Mouse (Mus musculus) midbrain, embryonic 11.5 days (tissue): ENCODE measurements around the gene Pml. TPM values are rescaled to one million over a fixed set of nuclear protein-coding genes. Genes with fewer than 3 reads are reported as not detected.

Experiments used
- ATAC-seq: fragments of 200-750 bp; cut with Nextera tagmentation; 2 replicates; pipeline ENCODE4 v1.8.0; 2017; ENCODE audit warnings: moderate TSS enrichment, moderate library complexity; ENCODE audit not compliant: low FRiP score
- DNase-seq: peaks from one replicate; pipeline ENCODE4 v3.0.0; 2015; ENCODE audit warnings: low spot score; ENCODE audit errors: missing footprints
- H3K27ac ChIP-seq: fragments of 300-500 bp; sonication (generic); 2 replicates; pipeline ENCODE4 v1.5.1; 2014; ENCODE audit warnings: low read depth, low read length
- H3K27me3 ChIP-seq: fragments of 300-500 bp; sonication (generic); 2 replicates; pipeline ENCODE4 v1.6.1; 2014; ENCODE audit warnings: mild to moderate bottlenecking, low read length, moderate library complexity, mixed read lengths; ENCODE audit not compliant: control insufficient read depth, insufficient read depth
- H3K36me3 ChIP-seq: fragments of 300-500 bp; sonication (generic); 2 replicates; pipeline ENCODE4 v1.6.1; 2014; ENCODE audit warnings: mild to moderate bottlenecking, low read length, moderate library complexity, mixed read lengths; ENCODE audit not compliant: control insufficient read depth, insufficient read depth
- H3K4me1 ChIP-seq: fragments of 300-500 bp; sonication (generic); 2 replicates; pipeline ENCODE4 v1.6.1; 2014; ENCODE audit warnings: low read length; ENCODE audit not compliant: control insufficient read depth, insufficient read depth
- H3K4me2 ChIP-seq: fragments of 300-500 bp; sonication (generic); 2 replicates; pipeline ENCODE4 v1.6.1; 2014; ENCODE audit warnings: mild to moderate bottlenecking, moderate library complexity
- H3K4me3 ChIP-seq: fragments of 300-500 bp; sonication (generic); 2 replicates; pipeline ENCODE4 v1.5.1; 2014; ENCODE audit warnings: low read depth, low read length
- H3K9ac ChIP-seq: fragments of 300-500 bp; sonication (generic); 2 replicates; pipeline ENCODE4 v1.6.1; 2014; ENCODE audit warnings: low read length
- H3K9me3 ChIP-seq: fragments of 300-500 bp; sonication (generic); 2 replicates; pipeline ENCODE4 v1.6.1; 2016; ENCODE audit warnings: low read length; ENCODE audit not compliant: control insufficient read depth
- WGBS: fragments of 180-500 bp; shearing (Covaris S2); extraction: QIAGEN DNeasy Blood & Tissue Kit; methylation state at CpG from one replicate; pipeline ENCODE4 v1.1.7; 2014; 5-methylcytosine and 5-hydroxymethylcytosine counted together
- polyA plus RNA-seq: library from polyadenylated mRNA; unstranded; fragments of >200 nt; fragmentation: Nextera tagmentation; extraction: Ambion mirVana; gene quantifications from 2 replicates; pipeline ENCODE4 v1.2.1, GENCODE M21; 2014

Gene Pml
- polyA plus RNA-seq, 1 experiment from 2014 or later = 10.1 TPM

DNA sequence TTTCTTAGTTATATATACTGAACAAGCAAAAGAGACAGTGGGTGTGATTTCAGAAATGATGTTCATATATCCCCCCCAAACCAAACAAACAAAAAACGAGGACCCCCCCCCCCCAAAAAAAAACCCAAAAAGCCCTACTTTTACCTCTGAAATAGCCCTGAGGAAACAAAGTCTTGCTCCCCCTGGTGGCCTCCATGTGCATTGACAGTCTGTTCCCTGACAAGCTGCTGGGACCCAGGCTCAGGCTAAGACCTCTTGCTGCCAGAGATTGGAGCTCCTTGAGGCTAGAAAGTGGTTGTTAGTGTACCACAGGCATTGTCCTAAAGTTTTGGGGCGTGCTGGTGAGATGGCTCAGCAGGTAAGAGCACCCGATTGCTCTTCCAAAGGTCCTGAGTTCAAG is 32.0 kb upstream of the Pml start:
- Histone ChIP-seq H3K4me2 (no peak overlapping the region), H3K4me3 (no peak overlapping the region), H3K9me3 (no peaks in the 10 kb centered on the region), H3K36me3 (no peaks in the 10 kb centered on the region), H3K27me3 (no peaks in the 10 kb centered on the region), H3K27ac (no peak overlapping the region), H3K4me1 (no peaks in the 10 kb centered on the region), H3K9ac (no peak overlapping the region)
- 52% methylated on average over 3 of the region's 3 CpGs for WGBS
- DNase-seq = no peak
- ATAC-seq = no peak

DNA sequence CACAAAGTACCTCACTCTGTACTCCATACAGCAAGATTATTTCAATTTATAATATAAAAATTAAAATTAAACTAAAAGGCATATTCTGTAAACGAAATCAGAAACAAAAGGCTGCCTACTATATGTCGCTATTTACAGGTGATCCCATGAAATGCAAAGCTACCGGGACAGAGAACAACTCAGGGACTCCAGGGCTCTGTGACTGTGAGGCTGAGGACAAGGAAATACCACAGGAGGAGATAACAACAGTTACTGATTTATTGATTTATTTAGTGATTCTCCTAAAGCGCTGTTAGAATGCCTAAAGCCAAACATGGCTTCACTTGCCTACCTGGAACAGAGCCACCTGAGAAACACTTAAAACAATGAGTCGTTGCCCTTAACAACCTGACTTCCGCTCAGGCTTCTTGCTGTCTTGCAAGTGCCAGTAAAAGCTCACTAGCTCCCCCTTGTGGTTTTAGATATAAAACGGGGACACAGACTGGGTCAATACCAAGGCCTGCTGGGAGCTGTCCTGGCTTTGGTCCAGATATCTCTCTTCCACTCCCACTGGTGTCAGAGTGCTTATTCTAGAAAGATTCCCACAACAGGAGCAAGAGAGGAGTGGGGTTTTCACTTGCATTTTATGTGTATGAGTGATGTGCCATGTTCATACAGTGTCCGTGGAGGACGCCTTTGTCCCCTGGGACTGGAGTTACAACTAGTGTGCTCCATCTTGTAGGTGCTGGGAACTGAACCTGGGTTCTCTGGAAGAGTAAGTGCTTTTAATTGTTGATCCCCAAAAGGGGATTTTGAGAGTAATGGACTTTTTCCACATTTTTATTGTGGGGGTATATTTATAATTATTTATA is 30.9 kb upstream of the Pml start:
- no peak overlapping the region; the same call in 1 of the 2 replicates for H3K4me2 ChIP-seq

DNA sequence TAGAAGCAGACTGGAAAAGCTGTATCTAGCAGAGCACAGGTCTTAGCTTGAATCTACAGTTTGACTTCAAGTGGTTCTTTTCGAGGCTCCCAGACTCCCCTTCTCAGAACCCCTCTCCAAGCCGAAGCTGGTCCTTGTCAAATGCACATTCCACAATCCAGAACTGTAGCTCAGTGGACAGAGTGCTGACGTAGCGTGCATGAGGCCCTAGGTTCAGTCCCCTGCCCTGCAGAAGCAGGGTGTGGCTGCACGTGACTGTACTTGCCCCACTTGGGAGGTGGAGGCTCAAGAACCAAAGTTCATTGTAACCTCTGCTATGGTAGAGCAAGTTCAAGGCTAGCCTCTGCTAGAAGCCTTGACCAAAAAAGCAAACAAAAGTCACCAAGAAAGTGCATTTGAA is 30.2 kb upstream of the Pml start:
- H3K36me3 ChIP-seq = no peaks in the 10 kb centered on the region
- no peak overlapping the region for H3K4me3 ChIP-seq
- no peaks in the 10 kb centered on the region for H3K4me1 ChIP-seq
- 64% methylated on average over 5 of the region's 5 CpGs for WGBS
- no peak for DNase-seq
- H3K4me2 ChIP-seq = no peak overlapping the region
- no peak overlapping the region for H3K27ac ChIP-seq
- ATAC-seq = no peak
- H3K9me3 ChIP-seq = no peaks in the 10 kb centered on the region
- H3K27me3 ChIP-seq = no peaks in the 10 kb centered on the region
- H3K9ac ChIP-seq = no peak overlapping the region

More for the DNA sequence above, 30.9 kb upstream of the Pml start:
- DNase-seq (peak; percentile 96), ATAC-seq (peak; percentile 73)
- Histone ChIP-seq H3K9me3 (no peaks in the 10 kb centered on the region), H3K27me3 (no peaks in the 10 kb centered on the region), H3K4me3 (no peak overlapping the region), H3K9ac (no peak overlapping the region), H3K27ac (no peak overlapping the region), H3K36me3 (no peaks in the 10 kb centered on the region), H3K4me1 (no peaks in the 10 kb centered on the region)
- whole genome bisulfite sequencing = 40% methylated on average over 9 of the region's 9 CpGs

DNA sequence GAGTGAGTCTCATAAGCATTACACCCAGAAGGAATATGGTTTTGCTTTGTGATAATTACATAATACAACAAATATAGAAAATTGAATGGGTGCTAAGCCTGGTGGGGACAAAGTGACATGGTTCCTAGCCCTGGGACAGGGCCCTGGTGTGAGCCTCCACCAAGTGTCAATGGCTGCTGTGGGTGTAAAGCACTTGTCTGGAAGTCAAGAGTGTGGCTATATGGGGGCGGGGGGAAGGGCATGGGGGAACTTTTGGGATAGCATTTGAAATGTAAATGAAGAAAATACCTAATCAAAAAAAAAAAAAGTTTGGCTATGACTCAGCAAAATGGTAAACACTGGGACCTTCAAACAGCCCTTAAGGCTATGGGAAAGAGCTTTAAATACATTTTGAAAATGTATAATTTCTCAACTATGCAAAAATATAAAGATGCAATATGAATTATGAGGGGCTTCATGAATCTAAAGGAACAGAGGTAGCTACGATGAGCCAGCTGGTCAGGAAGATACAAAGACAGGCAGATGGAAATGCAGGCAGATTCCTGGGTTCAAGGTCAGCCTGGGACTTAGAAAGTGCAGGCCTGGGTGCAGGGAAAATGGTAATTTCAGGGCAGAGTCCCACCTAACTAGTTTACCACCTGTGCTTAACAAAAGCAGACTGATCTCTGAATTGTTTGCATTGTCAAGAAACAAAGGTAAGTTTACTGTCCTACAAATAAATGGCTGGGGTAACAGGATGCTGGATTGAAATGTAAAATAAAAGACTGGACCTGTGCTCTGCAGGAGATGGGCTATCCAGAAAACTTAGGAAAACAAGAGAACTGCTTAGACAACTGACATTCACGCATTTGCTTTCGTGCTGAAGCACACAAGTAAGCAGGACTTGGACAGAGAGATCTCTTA is 29.5 kb upstream of the Pml start:
- no peak overlapping the region for H3K9ac ChIP-seq
- ATAC-seq (no peak), DNase-seq (no peak)
- H3K4me2 ChIP-seq = no peak overlapping the region
- no peaks in the 10 kb centered on the region for H3K4me1 ChIP-seq
- H3K9me3 ChIP-seq = no peaks in the 10 kb centered on the region
- no peak overlapping the region for H3K27ac ChIP-seq
- H3K36me3 ChIP-seq = no peaks in the 10 kb centered on the region
- H3K4me3 ChIP-seq = no peak overlapping the region
- 55% methylated on average over 4 of the region's 4 CpGs for WGBS
- H3K27me3 ChIP-seq = no peaks in the 10 kb centered on the region

DNA sequence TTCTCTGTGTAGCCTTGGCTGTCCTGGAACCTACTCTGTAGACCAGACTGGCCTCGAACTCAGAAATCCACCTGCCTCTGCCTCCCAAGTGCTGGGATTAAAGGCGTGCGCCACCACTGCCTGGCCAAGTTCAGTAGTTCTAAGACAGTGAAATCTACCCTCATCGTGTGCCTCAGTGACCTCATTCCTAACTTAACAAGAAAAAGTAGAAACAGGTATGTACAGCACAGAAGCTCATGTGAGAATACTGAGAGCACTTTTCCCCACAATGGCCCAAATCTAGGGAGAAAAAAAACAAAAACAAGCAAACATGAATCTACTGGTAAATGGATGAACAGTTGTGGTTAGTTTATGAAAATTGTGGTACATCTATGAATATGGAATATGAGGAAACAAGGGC is 28.7 kb upstream of the Pml start:
- Histone ChIP-seq H3K4me1 (no peaks in the 10 kb centered on the region), H3K27me3 (no peaks in the 10 kb centered on the region), H3K9ac (no peak overlapping the region), H3K9me3 (no peaks in the 10 kb centered on the region), H3K36me3 (no peaks in the 10 kb centered on the region), H3K27ac (no peak overlapping the region), H3K4me2 (no peak overlapping the region), H3K4me3 (no peak overlapping the region)
- DNase-seq (no peak), ATAC-seq (no peak)
- WGBS = 94% methylated on average over 4 of the region's 4 CpGs

DNA sequence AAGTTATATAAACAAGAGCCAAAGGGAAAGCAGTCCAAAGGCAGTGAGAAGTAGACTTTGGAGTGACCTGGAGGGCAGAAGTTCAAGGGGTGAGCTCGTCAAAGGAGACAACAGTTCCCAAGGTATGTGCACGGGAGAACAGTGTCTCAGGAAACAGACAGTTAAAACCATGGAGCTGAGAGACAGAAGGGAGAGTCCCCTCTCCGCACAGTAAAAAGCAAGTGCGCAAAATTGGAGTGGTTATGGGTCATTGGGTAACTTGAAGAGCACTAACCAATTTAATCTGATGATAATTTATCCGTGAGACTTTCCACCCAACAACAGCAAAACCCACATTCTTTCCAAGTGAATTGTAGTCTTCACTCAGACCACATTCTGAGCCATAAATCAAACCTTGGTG is 26.8 kb upstream of the Pml start:
- 69% methylated on average over 5 of the region's 5 CpGs for WGBS
- DNase-seq (no peak), ATAC-seq (no peak)
- no peak overlapping the region for H3K9ac ChIP-seq
- H3K27me3 ChIP-seq = no peaks in the 10 kb centered on the region
- no peaks in the 10 kb centered on the region for H3K9me3 ChIP-seq
- H3K4me2 ChIP-seq = no peak overlapping the region
- H3K4me1 ChIP-seq = no peaks in the 10 kb centered on the region
- no peak overlapping the region for H3K27ac ChIP-seq
- no peak overlapping the region for H3K4me3 ChIP-seq
- no peaks in the 10 kb centered on the region for H3K36me3 ChIP-seq

DNA sequence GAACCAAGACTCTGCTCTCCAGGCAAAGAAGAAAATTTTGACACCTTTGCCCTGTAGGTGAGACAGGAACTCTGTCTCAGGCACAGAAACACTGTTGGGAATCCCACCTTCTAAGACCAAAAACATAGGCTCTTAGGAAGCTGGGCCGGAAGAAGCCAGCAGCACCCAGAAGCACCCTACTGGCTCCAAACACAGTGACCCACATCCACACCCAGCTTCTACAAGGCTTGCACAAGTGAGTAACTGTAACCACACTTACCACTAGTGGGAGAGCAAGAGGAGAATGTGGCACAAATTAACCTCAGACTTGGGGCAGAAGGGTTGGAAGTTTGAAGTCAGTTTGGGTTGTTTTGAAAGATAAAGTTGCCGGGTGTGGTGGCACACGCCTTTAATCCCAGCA is 26.2 kb upstream of the Pml start:
- H3K36me3 ChIP-seq = no peaks in the 10 kb centered on the region
- no peaks in the 10 kb centered on the region for H3K9me3 ChIP-seq
- no peak overlapping the region; the same call in 1 of the 2 replicates for H3K27ac ChIP-seq
- 84% methylated on average over 3 of the region's 3 CpGs for WGBS
- no peaks in the 10 kb centered on the region for H3K27me3 ChIP-seq
- H3K4me2 ChIP-seq = no peak overlapping the region
- DNase-seq (no peak), ATAC-seq (no peak)
- H3K4me1 ChIP-seq = no peaks in the 10 kb centered on the region
- no peak overlapping the region for H3K9ac ChIP-seq
- H3K4me3 ChIP-seq = no peak overlapping the region

DNA sequence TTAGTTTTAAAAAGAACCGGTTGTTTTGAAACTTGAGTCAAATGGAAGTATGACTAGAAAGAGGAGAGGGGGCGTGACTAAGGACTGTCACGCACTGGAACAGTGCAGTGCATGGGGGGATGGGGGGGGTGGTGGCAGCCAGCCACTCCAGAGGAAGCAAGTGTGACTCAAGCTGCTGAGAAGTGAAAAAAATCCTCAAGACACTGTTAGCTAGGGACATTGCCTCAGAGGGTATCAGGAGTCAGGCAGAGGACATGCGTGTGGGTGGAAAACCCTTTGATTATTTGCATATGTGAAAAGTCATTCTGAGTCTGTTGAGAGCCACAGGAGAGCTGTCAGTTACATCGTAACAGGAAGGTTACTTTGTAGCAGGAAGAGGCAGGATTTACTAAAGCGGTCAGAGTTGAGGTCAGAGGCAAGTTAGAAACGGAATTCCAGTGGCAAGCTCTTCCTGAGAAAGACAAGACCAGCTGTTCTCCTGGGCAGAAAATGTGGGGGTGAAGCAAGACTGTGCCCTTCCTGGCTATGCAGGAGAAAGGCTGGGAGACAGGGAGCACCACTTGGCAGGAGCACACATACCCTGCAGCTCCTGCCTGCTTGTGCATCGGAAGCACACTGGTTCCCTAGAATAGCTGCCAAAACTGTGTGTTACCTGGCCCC is 25.7 kb upstream of the Pml start:
- H3K9me3 ChIP-seq = no peaks in the 10 kb centered on the region
- no peak overlapping the region for H3K4me3 ChIP-seq
- no peak overlapping the region for H3K4me2 ChIP-seq
- H3K27me3 ChIP-seq = no peaks in the 10 kb centered on the region
- 47% methylated on average over 8 of the region's 8 CpGs for WGBS
- H3K9ac ChIP-seq = no peak overlapping the region; the same call in 1 of the 2 replicates
- H3K4me1 ChIP-seq = no peaks in the 10 kb centered on the region
- ATAC-seq (no peak), DNase-seq (no peak)
- H3K36me3 ChIP-seq = no peaks in the 10 kb centered on the region
- no peak overlapping the region; the same call in 1 of the 2 replicates for H3K27ac ChIP-seq
